Mouse (Mus musculus) gastrocnemius, postnatal 14 days (tissue): ENCODE measurements around the gene Cbx7. TPM values are rescaled to one million over a fixed set of nuclear protein-coding genes. Genes with fewer than 3 reads are reported as not detected.

Source experiments
- DNase-seq: peaks from one replicate; pipeline ENCODE4 v3.0.0; 2021; ENCODE audit warnings: mixed read lengths
- intact Hi-C: fragments of 180-260 bp; cut with DNase I; formaldehyde crosslinking; loops from one replicate; pipeline ENCODE4 v1.15.1; 2025; ENCODE audit warnings: low total_unique reads
- long read RNA-seq, 2 experiments: library from polyadenylated mRNA; stranded (forward); transcript quantifications; one replicate each; pipeline ENCODE4 v2.0.0; 2021
- total RNA-seq, 2 experiments: library from RNA; stranded (reverse); gene quantifications; 2 replicates each; pipeline ENCODE4 v1.2.3; 2021

Gene Cbx7
- total RNA-seq = 1 to 10 TPM; 3.7 to 4.5 TPM
- long read RNA-seq, experiment 1, partial matches to known transcripts = 1 of 3 reads
- long read RNA-seq, experiment 1, other reads (novel, unspliced or antisense) = 1 of 3 reads
- long read RNA-seq, experiment 2, partial matches to known transcripts = 2 of 8 reads
- long read RNA-seq, experiment 2, other reads (novel, unspliced or antisense) = 1 of 8 reads

- intact Hi-C loops = no loop called here
- DNase-seq = no peak
Measured at GRCm38 (mm10) chr15:79970940-79971339, at the start of gene Cbx7. Gene Cbx7 (minus strand): TSS chr15:79971119.

GRCm38 (mm10) chr15:80020516-80020915, 49.6 kb upstream of the Cbx7 start:
- intact Hi-C loops = no loop called here
- no peak for DNase-seq

- intact Hi-C loops = no loop called here
- DNase-seq = no peak
Measured at GRCm38 (mm10) chr15:80019625-80020024, 48.7 kb upstream of the Cbx7 start.

GRCm38 (mm10) chr15:80019220-80019619, 48.3 kb upstream of the Cbx7 start:
- DNase-seq = no peak
- intact Hi-C loops = no loop called here

- no peak for DNase-seq
- intact Hi-C loops = no loop called here
Measured at GRCm38 (mm10) chr15:80016563-80017301, 45.8 kb upstream of the Cbx7 start.

- DNase-seq = no peak
- intact Hi-C loops = no loop called here
Measured at GRCm38 (mm10) chr15:80015211-80015952, 44.5 kb upstream of the Cbx7 start.

- DNase-seq = peak; percentile 69
- intact Hi-C loops = loop anchor here (5.0 kb wide), 2 partner anchors 48 to 63 kb away; no protein-coding TSS in a partner anchor
Measured at GRCm38 (mm10) chr15:80014321-80015210, 43.6 kb upstream of the Cbx7 start, which contains the start of gene Pdgfb. Gene Pdgfb (minus strand): TSS chr15:80014977.

- no peak for DNase-seq
- intact Hi-C loops = loop anchor here (5.0 kb wide), 2 partner anchors 48 to 63 kb away; no protein-coding TSS in a partner anchor
Measured at GRCm38 (mm10) chr15:80014031-80014320, 43.1 kb upstream of the Cbx7 start.

GRCm38 (mm10) chr15:80013256-80014030, 42.5 kb upstream of the Cbx7 start:
- DNase-seq = peak; percentile 44
- intact Hi-C loops = loop anchor here (5.0 kb wide), 2 partner anchors 49 to 64 kb away; no protein-coding TSS in a partner anchor

- intact Hi-C loops = loop anchor here (5.0 kb wide), 2 partner anchors 50 to 65 kb away; no protein-coding TSS in a partner anchor
- peak; percentile 60 for DNase-seq
Measured at GRCm38 (mm10) chr15:80012527-80013201, 41.7 kb upstream of the Cbx7 start.

- DNase-seq = peak; percentile 56
- intact Hi-C loops = loop anchor here (5.0 kb wide), 2 partner anchors 50 to 65 kb away; no protein-coding TSS in a partner anchor
Measured at GRCm38 (mm10) chr15:80011778-80012526, 41.0 kb upstream of the Cbx7 start.

- DNase-seq = no peak
- intact Hi-C loops = loop anchor here (5.0 kb wide), 2 partner anchors 51 to 66 kb away; no protein-coding TSS in a partner anchor
Measured at GRCm38 (mm10) chr15:80011194-80011593, 40.3 kb upstream of the Cbx7 start.

- peak; percentile 77 for DNase-seq
- intact Hi-C loops = loop anchor here (5.0 kb wide), 2 partner anchors 52 to 67 kb away; no protein-coding TSS in a partner anchor
Measured at GRCm38 (mm10) chr15:80010182-80010558, 39.3 kb upstream of the Cbx7 start.

- peak; percentile 54 for DNase-seq
- intact Hi-C loops = loop anchor here (5.0 kb wide), 2 partner anchors 53 to 68 kb away; no protein-coding TSS in a partner anchor
Measured at GRCm38 (mm10) chr15:80009421-80010181, 38.7 kb upstream of the Cbx7 start.

- no peak for DNase-seq
- intact Hi-C loops = no loop called here
Measured at GRCm38 (mm10) chr15:80008461-80008860, 37.5 kb upstream of the Cbx7 start.

- peak; percentile 58 for DNase-seq
- intact Hi-C loops = no loop called here
Measured at GRCm38 (mm10) chr15:80006156-80006555, 35.2 kb upstream of the Cbx7 start.
